Mouse (Mus musculus) limb, embryonic 11.5 days (tissue): ENCODE results near the gene Otx1. TPM values are rescaled to one million over a fixed set of nuclear protein-coding genes. Genes with fewer than 3 reads are reported as not detected.

Experiments
- ATAC-seq: fragments of 200-750 bp; cut with Nextera tagmentation; 2 replicates; pipeline ENCODE4 v1.8.0; 2017; ENCODE audit warnings: low read depth; ENCODE audit not compliant: insufficient number of reproducible peaks, low FRiP score, low TSS enrichment
- DNase-seq: peaks from one replicate; pipeline ENCODE4 v3.0.0-alpha.2; 2015; ENCODE audit warnings: low spot score
- H3K27ac ChIP-seq: fragments of 300-500 bp; sonication (generic); replicated peaks from 2 replicates; pipeline ENCODE4 v1.5.1; 2014; ENCODE audit warnings: low read depth, mild to moderate bottlenecking, low read length
- H3K27me3 ChIP-seq: fragments of 300-500 bp; sonication (generic); 2 replicates; pipeline ENCODE4 v1.6.1; 2014; ENCODE audit warnings: mild to moderate bottlenecking, low read length, mixed read lengths; ENCODE audit not compliant: control insufficient read depth, insufficient read depth
- H3K36me3 ChIP-seq: fragments of 300-500 bp; sonication (generic); 2 replicates; pipeline ENCODE4 v1.6.1; 2014; ENCODE audit warnings: mild to moderate bottlenecking, low read length, moderate library complexity, mixed read lengths; ENCODE audit not compliant: control insufficient read depth, insufficient read depth
- H3K4me1 ChIP-seq: fragments of 300-500 bp; sonication (generic); 2 replicates; pipeline ENCODE4 v1.6.1; 2014; ENCODE audit warnings: low read length, mixed read lengths; ENCODE audit not compliant: control insufficient read depth, insufficient read depth
- H3K4me2 ChIP-seq: fragments of 300-500 bp; sonication (generic); 2 replicates; pipeline ENCODE4 v1.6.1; 2014; ENCODE audit warnings: low read depth, mild to moderate bottlenecking, moderate library complexity; ENCODE audit not compliant: severe bottlenecking
- H3K4me3 ChIP-seq: fragments of 300-500 bp; sonication (generic); 2 replicates; pipeline ENCODE4 v1.5.1; 2014; ENCODE audit warnings: low read depth, low read length
- H3K9ac ChIP-seq: fragments of 300-500 bp; sonication (generic); 2 replicates; pipeline ENCODE4 v1.6.1; 2014; ENCODE audit warnings: mild to moderate bottlenecking, low read length
- H3K9me3 ChIP-seq: fragments of 300-500 bp; sonication (generic); 2 replicates; pipeline ENCODE4 v1.6.1; 2016; ENCODE audit warnings: low read length; ENCODE audit not compliant: control insufficient read depth
- WGBS: fragments of 180-500 bp; shearing (Covaris S2); extraction: QIAGEN DNeasy Blood & Tissue Kit; methylation state at CpG from one replicate; pipeline ENCODE4 v1.1.7; 2014; 5-methylcytosine and 5-hydroxymethylcytosine counted together
- polyA plus RNA-seq: library from polyadenylated mRNA; unstranded; fragments of >200 nt; fragmentation: Nextera tagmentation; extraction: Ambion mirVana; gene quantifications from 2 replicates; pipeline ENCODE4 v1.2.1, GENCODE M21; 2014

The Otx1 gene
- polyA plus RNA-seq = 0.24 and 0.39 TPM in 2 replicates

DNA sequence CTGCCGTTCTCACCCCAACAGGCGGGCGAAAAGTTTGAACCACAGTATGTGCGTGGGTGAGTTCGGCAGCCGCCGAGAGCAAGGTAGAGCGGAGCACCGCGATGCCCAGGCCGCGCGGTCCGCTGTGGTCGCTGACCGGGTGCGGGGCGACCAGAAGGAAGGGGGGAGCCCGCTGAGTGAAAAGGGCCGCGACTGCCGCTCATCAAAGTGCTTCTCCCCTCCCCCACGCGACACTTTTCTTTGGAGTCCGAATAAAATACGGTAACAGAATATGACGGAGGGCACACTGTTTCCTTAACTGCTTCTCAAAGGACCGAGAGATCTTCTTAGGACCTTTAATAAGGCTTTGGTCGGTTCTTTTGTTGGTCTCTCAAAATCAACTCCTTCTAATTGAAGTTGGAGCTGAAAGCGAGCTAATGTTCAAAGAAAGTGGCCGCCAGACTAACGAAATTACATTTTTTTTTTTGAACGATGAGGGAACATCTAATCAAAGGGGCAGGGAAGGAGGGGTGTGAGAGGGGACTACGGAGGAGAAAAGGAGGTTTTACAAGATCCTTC lies at the start of gene Otx1:
Gene Otx1, minus strand, starts transcription at position 115 of the 558 bp plus-strand sequence.
- H3K9ac ChIP-seq = peak within 1 kb of the TSS; percentile 40
- under 1% methylated on average over 34 of the region's 34 CpGs for WGBS
- H3K36me3 ChIP-seq = no peaks in the 10 kb centered on the region
- H3K9me3 ChIP-seq = no peaks in the 10 kb centered on the region
- no peak for ATAC-seq
- H3K4me2 ChIP-seq = peak within 1 kb of the TSS; percentile 93
- H3K4me1 ChIP-seq = peaks cover 9% of the 10 kb centered on the region
- H3K27ac ChIP-seq = no peak within 1 kb of the TSS
- H3K27me3 ChIP-seq = peaks cover 86% of the 10 kb centered on the region
- DNase-seq = peak; percentile 65
- H3K4me3 ChIP-seq = peak within 1 kb of the TSS; percentile 57

GRCm38 (mm10) chr11:22050864-22051263 lies 48.2 kb upstream of the Otx1 start:
- H3K4me2 ChIP-seq = no peak overlapping the region
- WGBS = 76% methylated on average over 7 of the region's 7 CpGs

GRCm38 (mm10) chr11:22039854-22040426 lies 37.2 kb upstream of the Otx1 start:
- no peak for ATAC-seq
- H3K4me1 ChIP-seq = no peaks in the 10 kb centered on the region
- H3K27me3 ChIP-seq = no peaks in the 10 kb centered on the region
- WGBS = 80% methylated on average over 6 of the region's 6 CpGs
- H3K27ac ChIP-seq = no peak overlapping the region
- H3K9me3 ChIP-seq = no peaks in the 10 kb centered on the region
- H3K4me2 ChIP-seq = no peak overlapping the region
- no peak for DNase-seq
- H3K9ac ChIP-seq = no peak overlapping the region
- H3K4me3 ChIP-seq = no peak overlapping the region
- no peaks in the 10 kb centered on the region for H3K36me3 ChIP-seq

More at GRCm38 (mm10) chr11:22050864-22051263, 48.2 kb upstream of the Otx1 start:
- ATAC-seq (no peak), DNase-seq (no peak)
- H3K4me3 ChIP-seq = no peak overlapping the region
- H3K27ac ChIP-seq = no peak overlapping the region
- no peaks in the 10 kb centered on the region for H3K9me3 ChIP-seq
- no peaks in the 10 kb centered on the region for H3K4me1 ChIP-seq
- H3K36me3 ChIP-seq = no peaks in the 10 kb centered on the region
- H3K9ac ChIP-seq = no peak overlapping the region
- no peaks in the 10 kb centered on the region for H3K27me3 ChIP-seq

DNA sequence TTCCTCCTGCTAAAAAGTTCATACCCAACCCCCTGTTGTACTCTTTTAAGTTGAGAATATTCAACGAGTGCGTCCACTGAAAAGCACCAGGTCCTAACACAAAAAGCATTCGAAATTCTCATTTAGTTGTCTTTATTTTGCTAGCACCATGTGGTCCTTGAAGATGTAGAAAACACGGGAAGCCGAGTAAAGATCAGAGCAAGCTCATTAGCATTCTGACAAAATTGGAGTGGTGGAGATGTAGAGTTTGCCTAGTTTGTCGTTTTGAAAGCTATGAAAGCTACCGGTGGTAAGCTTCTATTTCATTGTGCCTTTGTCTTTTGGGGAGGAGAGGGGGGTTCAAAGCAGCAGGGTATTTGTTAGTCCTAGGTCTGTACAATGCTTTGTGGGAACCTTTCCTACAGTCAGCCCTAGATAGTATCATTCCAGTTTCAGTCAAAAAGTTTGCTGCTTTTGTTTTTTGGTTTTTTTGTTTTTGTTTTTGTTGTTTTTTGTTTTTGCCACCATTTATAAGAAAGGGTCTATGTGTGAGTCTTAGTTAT lies 31.9 kb upstream of the Otx1 start:
- ATAC-seq (no peak), DNase-seq (no peak)
- H3K4me1 ChIP-seq = no peaks in the 10 kb centered on the region
- no peaks in the 10 kb centered on the region for H3K9me3 ChIP-seq
- H3K4me2 ChIP-seq = no peak overlapping the region
- no peak overlapping the region for H3K9ac ChIP-seq
- 56% methylated on average over 7 of the region's 7 CpGs for WGBS
- no peaks in the 10 kb centered on the region for H3K27me3 ChIP-seq
- H3K4me3 ChIP-seq = no peak overlapping the region
- no peaks in the 10 kb centered on the region for H3K36me3 ChIP-seq
- H3K27ac ChIP-seq = no peak overlapping the region

DNA sequence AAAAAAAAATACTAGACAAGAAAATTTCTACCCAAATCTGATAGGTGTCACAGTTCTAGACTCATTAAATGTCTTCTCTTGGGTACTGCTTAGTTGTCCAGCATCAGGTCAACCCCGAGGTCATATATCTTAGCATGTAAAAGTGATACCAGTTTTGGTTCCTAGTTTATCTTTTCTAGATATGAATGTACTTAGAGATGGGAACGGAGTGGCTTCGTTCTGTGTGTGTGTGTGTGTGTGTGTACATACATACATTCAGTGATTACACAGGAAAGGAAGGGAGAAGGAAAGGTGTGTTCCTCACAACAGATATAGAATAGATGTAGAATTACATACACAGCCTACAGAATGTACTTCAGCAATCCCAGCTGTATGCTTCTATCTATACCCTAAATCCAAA lies 30.9 kb upstream of the Otx1 start:
- DNase-seq = no peak
- Histone ChIP-seq H3K4me1 (no peaks in the 10 kb centered on the region), H3K9me3 (no peaks in the 10 kb centered on the region), H3K9ac (no peak overlapping the region), H3K4me2 (no peak overlapping the region), H3K27ac (no peak overlapping the region), H3K27me3 (no peaks in the 10 kb centered on the region), H3K36me3 (no peaks in the 10 kb centered on the region), H3K4me3 (no peak overlapping the region)
- WGBS = 94% methylated on average over 3 of the region's 3 CpGs
- no peak for ATAC-seq

- no peaks in the 10 kb centered on the region for H3K4me1 ChIP-seq
- no peak overlapping the region for H3K4me3 ChIP-seq
- no peak overlapping the region for H3K27ac ChIP-seq
- no peaks in the 10 kb centered on the region for H3K27me3 ChIP-seq
- H3K4me2 ChIP-seq = no peak overlapping the region
- no peak overlapping the region for H3K9ac ChIP-seq
- DNase-seq (no peak), ATAC-seq (no peak)
- no peaks in the 10 kb centered on the region for H3K9me3 ChIP-seq
- H3K36me3 ChIP-seq = no peaks in the 10 kb centered on the region
- 89% methylated on average over 2 of the region's 2 CpGs for WGBS
Measured at GRCm38 (mm10) chr11:22020602-22021001, 17.9 kb upstream of the Otx1 start.

- H3K27me3 ChIP-seq = no peaks in the 10 kb centered on the region
- no peak overlapping the region for H3K4me3 ChIP-seq
- H3K4me1 ChIP-seq = no peaks in the 10 kb centered on the region
- H3K9ac ChIP-seq = no peak overlapping the region
- no peak for DNase-seq
- H3K9me3 ChIP-seq = no peaks in the 10 kb centered on the region
- no peaks in the 10 kb centered on the region for H3K36me3 ChIP-seq
- no peak for ATAC-seq
- H3K4me2 ChIP-seq = no peak overlapping the region
- 78% methylated on average over 8 of the region's 8 CpGs for WGBS
- no peak overlapping the region for H3K27ac ChIP-seq
Measured at GRCm38 (mm10) chr11:22017444-22017843, 14.7 kb upstream of the Otx1 start.

DNA sequence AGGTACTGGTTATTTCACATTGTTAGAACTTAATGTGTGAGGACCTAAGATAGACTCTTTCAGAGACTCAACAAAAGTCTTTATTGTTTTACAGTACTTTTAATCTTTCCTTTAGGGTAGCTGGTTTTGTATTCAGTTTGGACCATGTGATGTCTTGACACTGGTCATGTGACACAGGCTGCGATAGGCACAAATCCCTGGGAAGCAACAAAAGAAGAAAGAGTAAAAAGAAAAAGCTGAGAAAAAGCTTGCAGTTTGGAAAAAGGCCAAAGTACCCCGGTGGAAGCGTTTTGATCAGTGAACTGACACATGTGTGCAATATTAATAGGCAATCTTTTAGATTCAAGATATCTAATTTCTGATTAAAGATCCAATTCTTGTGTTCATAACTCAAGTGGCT lies 13.6 kb upstream of the Otx1 start:
- Histone ChIP-seq H3K27ac (no peak overlapping the region), H3K36me3 (no peaks in the 10 kb centered on the region), H3K4me2 (no peak overlapping the region), H3K9me3 (no peaks in the 10 kb centered on the region), H3K27me3 (no peaks in the 10 kb centered on the region), H3K9ac (no peak overlapping the region), H3K4me3 (no peak overlapping the region), H3K4me1 (no peaks in the 10 kb centered on the region)
- 87% methylated on average over 3 of the region's 3 CpGs for WGBS
- no peak for ATAC-seq
- DNase-seq = no peak
